Mouse (Mus musculus) kidney, postnatal 14 days (tissue): ENCODE results near the gene Pigv.

Experiments
- DNase-seq: peaks from one replicate; pipeline ENCODE4 v3.0.0; 2022; ENCODE audit warnings: mixed read lengths

Pigv gene

GRCm38 (mm10) chr4:133645195-133645594 is 27.3 kb downstream of the Pigv start:
- DNase-seq, result no peak

GRCm38 (mm10) chr4:133634043-133634410 is 38.4 kb downstream of the Pigv start:
- DNase-seq, result no peak

GRCm38 (mm10) chr4:133633332-133634042 is 39.0 kb downstream of the Pigv start:
- DNase-seq, result peak; percentile 93

- no peak for DNase-seq
Measured at GRCm38 (mm10) chr4:133632483-133633327, 39.7 kb downstream of the Pigv start.

GRCm38 (mm10) chr4:133631769-133632411 is 40.6 kb downstream of the Pigv start:
- peak; percentile 37 for DNase-seq

GRCm38 (mm10) chr4:133631071-133631768 is 41.2 kb downstream of the Pigv start:
- peak; percentile 38 for DNase-seq

GRCm38 (mm10) chr4:133630326-133630920 is 42.0 kb downstream of the Pigv start:
- DNase-seq, result no peak

GRCm38 (mm10) chr4:133629191-133629590 is 43.3 kb downstream of the Pigv start:
- DNase-seq, result no peak

GRCm38 (mm10) chr4:133628517-133628916 is 43.9 kb downstream of the Pigv start:
- DNase-seq, result no peak

GRCm38 (mm10) chr4:133627039-133627438 is 45.4 kb downstream of the Pigv start:
- DNase-seq, result no peak

GRCm38 (mm10) chr4:133626621-133627020 is 45.8 kb downstream of the Pigv start:
- DNase-seq, result no peak

GRCm38 (mm10) chr4:133626221-133626620 is 46.2 kb downstream of the Pigv start:
- DNase-seq, result no peak

GRCm38 (mm10) chr4:133625621-133626071 is 46.8 kb downstream of the Pigv start:
- peak; percentile 85 for DNase-seq

- no peak for DNase-seq
Measured at GRCm38 (mm10) chr4:133624830-133625229, 47.6 kb downstream of the Pigv start.

GRCm38 (mm10) chr4:133622161-133622695 is 50.2 kb downstream of the Pigv start:
- no peak for DNase-seq

GRCm38 (mm10) chr4:133620668-133621067 is 51.8 kb downstream of the Pigv start:
- no peak for DNase-seq

- DNase-seq, result no peak
Measured at GRCm38 (mm10) chr4:133619473-133620136, 52.8 kb downstream of the Pigv start.

- no peak for DNase-seq
Measured at GRCm38 (mm10) chr4:133617936-133618335, 54.5 kb downstream of the Pigv start.

GRCm38 (mm10) chr4:133615416-133615815 is 57.0 kb downstream of the Pigv start:
- DNase-seq, result peak; percentile 50

- no peak for DNase-seq
Measured at GRCm38 (mm10) chr4:133614274-133614761, 58.1 kb downstream of the Pigv start.

- DNase-seq, result no peak
Measured at GRCm38 (mm10) chr4:133613867-133614266, 58.6 kb downstream of the Pigv start.
